18 mouse cellular contexts compared by ENCODE assay signal in genomic region chr14:76483701-76484100, GRCm38 (mm10).
"Had no signal": no experiment of that assay in that cellular context is flagged by ENCODE, and none has a peak within 500 bp of the region (broad histone marks: within the 10 kb centered on the region; RNA-seq: fewer than 3 reads in every experiment).

No protein-coding gene starts in this region.

- ATAC-seq: midbrain, embryonic 16.5 days had no signal

- H3K4me3 ChIP-seq: midbrain, embryonic 10.5 days; midbrain, embryonic 12.5 days; myocyte; neural tube, embryonic 13.5 days; neural tube, embryonic 15.5 days had no signal

- H3K9ac ChIP-seq: lung, embryonic 14.5 days; midbrain, embryonic 12.5 days; neural tube, embryonic 13.5 days; neural tube, embryonic 15.5 days had no signal

- H3K27me3 ChIP-seq: midbrain, embryonic 12.5 days; neural tube, embryonic 13.5 days; neural tube, embryonic 15.5 days had no signal

- H3K4me1 ChIP-seq: midbrain, embryonic 12.5 days had no signal

- H3K9me3 ChIP-seq: midbrain, embryonic 10.5 days; midbrain, embryonic 12.5 days; neural tube, embryonic 13.5 days; neural tube, embryonic 15.5 days had no signal

- H3K27ac ChIP-seq: midbrain, embryonic 10.5 days; midbrain, embryonic 12.5 days; neural tube, embryonic 13.5 days; neural tube, embryonic 15.5 days had no signal

- H3K4me2 ChIP-seq: lung, embryonic 14.5 days; midbrain, embryonic 12.5 days; neural tube, embryonic 13.5 days; neural tube, embryonic 15.5 days had no signal

- DNase-seq: lung, embryonic 14.5 days; lung, postnatal 10 days; lung, postnatal 4 days; midbrain, embryonic 14.5 days; retina, postnatal 1 day; right cerebral cortex, adult 18-20 months; right cerebral cortex, postnatal 25 days; right cerebral cortex, postnatal 4 days; spleen, adult 18-20 months; thymus, adult 18-20 months; thymus, postnatal 14 days; thymus, postnatal 36 days had no signal

- H3K36me3 ChIP-seq: neural tube, embryonic 13.5 days; neural tube, embryonic 15.5 days had no signal
